Mouse (Mus musculus) heart, adult 8-10 months (tissue): ENCODE measurements at regions not wholly inside any gene's neighbourhood (a gene's known extent, or its start where the extent isn't known, plus 50 kb on each side); places are given as distances from the start of the nearest gene placed in this dataset.
A peak's percentile ranks its signal among the peaks of the same experiment; 100 is the strongest.

Experiments
- DNase-seq: peaks from one replicate; pipeline ENCODE4 v3.0.0; 2022; ENCODE audit warnings: low spot score

DNA sequence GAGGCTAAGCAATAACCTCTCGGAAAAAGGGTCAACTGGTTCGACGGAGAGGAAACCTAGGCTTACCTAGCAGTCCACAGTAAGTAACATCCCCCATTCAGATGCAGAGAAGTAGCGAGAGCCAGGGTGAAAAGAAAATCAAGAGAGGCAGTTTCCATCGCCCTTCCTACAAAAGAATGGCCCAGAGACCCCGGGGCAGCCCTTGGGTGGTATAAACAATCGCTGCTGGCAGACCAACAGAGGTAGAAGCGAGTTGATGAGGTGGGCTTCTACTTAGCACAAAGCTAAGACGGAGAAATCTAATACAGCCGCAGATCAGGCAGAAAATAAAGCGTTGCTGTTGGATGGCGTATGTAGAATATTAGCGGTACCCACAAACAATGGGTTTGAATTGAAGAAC, 57.8 kb upstream of the Arl15 start:
- DNase-seq = no peak

- DNase-seq = no peak
These were observed 58.6 kb upstream of the Arl15 start for GRCm38 (mm10) chr13:113735611-113736285.

- no peak for DNase-seq
These were observed 60.0 kb upstream of the Arl15 start for GRCm38 (mm10) chr13:113734134-113734794.

DNA sequence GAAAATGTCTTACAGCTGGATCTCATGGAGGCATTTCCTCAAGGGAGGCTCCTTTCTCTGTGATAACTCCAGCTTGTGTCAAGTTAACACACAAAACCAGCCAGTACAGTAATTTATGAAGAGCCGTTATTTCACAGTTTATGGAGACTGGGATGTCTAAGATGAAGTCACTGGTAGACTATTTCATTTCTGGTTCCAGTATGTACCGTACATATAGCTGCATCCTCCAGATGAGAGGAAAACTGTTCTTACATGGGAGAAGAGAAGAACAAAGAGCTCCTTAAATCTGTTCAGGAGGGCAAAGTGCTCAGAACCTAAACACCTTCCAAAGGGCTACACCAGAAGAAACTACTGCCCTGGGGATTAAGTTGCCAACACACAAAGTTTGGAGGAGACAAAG, 60.6 kb upstream of the Arl15 start:
- DNase-seq = no peak

- DNase-seq = no peak
These were observed 63.4 kb upstream of the Arl15 start for GRCm38 (mm10) chr13:113730776-113731400.

DNA sequence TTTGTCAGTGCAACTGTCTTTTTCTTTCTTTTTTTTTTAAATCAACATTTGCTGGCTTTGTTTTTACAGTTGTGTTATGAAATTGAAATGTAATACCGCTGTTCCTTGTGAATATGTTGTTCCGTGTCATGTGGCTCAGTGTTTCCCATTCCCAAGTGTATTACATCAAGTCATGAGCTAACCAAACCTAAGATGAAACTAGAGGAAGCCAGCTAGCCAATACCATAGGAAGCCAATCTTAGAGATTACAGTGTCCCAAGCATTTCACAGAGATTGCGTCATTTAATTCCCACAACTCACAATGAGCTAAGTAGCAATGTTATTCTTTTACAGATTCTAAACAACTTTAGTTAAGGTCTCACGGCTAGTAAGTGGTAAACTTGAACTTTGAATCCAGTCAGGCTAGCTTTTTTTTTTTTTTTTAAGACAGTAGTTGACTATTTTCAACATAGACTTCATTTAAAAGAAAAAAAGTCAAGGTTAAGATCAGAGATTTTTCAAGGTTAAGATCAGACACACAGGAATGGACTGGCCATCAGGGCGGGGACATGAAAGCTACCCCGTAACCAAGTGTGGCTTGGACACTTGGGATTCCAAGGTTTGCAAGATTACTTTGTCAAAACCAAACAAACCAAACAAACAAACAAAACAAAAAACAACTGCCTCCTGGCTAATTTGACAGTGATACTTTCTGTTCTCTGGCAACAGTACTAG, 64.1 kb upstream of the Arl15 start:
- DNase-seq = peak; percentile 74

DNA sequence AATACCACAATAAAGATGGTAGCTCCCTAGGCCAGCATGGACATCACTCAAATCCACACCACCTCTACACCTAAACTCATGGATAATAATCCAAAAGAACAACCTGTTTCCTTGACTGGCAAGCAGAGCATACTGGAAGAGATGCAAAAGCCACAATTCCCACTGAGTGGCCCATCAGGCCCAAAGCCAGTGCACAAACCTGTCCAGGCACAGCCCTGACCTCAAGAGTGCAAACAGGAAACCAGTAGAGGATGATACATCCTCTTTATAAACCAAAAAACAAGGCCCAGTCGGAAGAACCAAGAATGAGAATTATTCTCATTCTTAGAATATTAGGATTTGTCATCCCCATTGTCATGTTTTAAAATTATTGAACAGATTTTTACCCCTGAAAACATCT, 64.7 kb upstream of the Arl15 start:
- DNase-seq = peak; percentile 18

DNA sequence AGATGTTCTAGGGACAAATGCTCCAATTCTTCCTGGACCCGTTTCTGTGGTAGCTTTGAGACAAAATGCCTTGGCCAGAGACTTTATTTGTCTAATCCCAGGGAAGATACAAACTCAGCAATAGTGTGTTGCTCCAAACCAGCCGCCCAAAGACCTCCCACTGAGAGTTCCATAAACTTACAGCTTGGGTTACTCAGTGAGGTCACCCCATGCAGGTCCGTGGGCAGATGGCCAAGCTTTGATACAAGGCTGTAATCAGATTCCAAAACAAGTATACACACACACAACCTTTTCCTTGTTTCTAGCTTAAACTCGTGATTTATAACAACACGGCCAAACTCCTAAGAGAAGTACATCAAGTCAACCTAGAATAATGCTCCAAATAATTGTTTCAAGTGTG, 64.6 kb upstream of the Hspb3 start:
- peak; percentile 40 for DNase-seq

DNA sequence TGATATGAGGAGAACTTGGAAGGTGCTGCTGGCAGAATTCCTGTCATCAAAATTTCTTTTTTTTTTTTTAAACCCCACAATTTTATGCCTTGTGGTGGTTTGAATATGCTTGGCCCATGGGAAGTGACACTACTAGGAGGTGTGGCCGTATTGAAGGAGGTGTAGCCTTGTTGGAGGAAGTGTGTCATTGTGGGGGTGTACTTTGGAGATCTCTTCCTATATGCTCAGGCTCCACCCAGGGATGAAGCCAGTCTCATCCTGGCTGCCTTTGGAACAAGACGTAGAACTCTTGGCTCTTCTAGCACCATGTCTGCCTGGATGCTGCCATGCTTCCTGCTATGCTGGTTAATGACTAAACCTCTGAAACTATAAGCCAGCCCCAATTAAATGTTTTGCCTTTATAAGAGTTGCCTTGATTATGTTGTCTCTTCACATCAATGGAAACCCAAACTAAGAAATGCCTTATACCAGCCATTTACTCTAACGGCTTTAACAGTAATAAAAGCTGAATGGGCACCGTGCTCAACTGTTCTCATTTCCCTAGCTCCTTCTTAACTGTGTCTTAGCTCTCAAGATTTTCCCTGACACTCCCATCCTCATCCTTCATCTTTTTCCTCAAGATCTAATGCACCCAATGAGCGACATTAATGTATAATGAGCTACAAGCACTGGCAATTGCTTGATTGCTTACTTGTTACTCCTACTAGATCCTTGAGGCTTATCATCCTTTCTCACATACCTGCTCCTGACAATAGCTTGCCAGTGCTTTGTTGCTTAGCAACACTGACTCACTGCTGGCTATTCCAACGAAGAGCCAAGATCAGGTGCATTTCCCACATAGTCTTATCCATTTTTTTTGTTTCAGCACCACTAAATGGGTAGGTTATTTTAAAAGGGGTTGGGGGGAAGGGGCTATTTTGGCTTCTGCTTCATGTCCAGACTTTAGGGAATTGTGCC, 61.7 kb upstream of the Hspb3 start:
- DNase-seq = no peak

- no peak for DNase-seq
These were observed 51.8 kb upstream of the Hspb3 start for GRCm38 (mm10) chr13:113715231-113715630.

GRCm38 (mm10) chr13:113713844-113714243, 50.4 kb upstream of the Hspb3 start:
- no peak for DNase-seq
